Mouse (Mus musculus): ENCODE measurements at regions not wholly inside any gene's neighbourhood (a gene's known extent, or its start where the extent isn't known, plus 50 kb on each side); places are given as distances from the start of the nearest gene placed in this dataset.

DNA sequence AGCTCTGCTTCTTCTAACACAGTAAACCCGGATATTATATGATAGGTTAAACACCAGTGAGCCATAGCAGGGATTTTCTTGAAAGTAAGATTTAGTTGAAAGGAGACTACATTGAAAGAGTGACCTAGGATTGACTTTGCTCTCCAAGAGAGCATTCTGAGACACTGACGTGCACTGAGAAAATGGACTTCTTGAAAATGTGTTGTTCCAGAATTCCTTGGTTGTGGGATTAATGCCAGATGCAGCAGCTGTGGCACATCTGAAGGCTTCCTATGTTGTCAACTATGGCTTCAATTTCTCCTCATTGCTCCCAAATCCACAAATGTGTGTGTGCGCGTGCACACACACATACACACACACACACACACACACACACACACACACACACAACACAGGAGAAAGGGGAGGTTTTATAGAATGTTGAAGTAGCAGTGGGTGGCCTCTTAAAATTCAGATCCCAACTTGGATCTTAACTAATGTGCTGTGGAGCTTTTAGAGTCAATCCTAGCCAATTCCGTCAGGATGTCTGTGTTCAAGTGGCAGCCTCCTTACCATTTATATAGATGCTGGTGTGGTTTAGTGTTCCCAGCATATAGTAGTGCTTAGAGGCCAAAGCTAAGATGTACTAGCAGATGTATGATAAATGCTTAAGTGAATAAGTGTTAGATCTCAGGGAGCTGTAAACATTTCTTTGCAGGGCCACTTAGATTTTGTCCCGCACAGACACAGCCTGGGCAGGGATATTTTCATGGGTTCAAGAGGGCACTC, 346.5 kb downstream of the C1d start:
- TF ChIP-seq CTCF (IDR thresholded peaks at IDR 0.05; ENCODE audit: extremely low read depth, insufficient read depth, low read length), result no peak
- TF ChIP-seq POLR2A (IDR thresholded peaks at IDR 0.05; ENCODE audit: extremely low read depth, insufficient read depth, low read length), result no peak
